Mouse (Mus musculus): ENCODE measurements around the gene Sort1.
A peak's percentile ranks its signal among the peaks of the same experiment; 100 is the strongest.

Gene Sort1

DNA sequence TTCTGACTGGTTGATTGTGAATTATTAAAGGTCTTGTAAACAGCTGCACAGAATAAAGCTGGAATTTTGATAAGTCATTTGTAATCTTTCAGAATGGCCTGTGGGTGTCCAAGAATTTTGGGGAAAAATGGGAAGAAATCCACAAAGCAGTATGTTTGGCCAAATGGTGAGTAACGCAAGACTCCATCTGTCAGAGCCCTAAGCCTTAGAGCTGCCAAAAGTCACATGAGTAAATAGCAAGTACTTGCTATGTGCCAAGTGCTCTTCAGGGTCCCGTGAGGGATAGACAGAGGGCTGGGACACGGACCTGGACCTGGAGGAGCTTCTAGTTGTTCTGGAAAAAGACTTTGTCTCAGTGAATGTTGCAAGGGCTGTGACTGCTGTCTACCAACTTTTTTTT lies 44.0 kb downstream of the Sort1 start:
- no peak for DNase-seq (ENCODE audit: low read depth, low spot score)

DNA sequence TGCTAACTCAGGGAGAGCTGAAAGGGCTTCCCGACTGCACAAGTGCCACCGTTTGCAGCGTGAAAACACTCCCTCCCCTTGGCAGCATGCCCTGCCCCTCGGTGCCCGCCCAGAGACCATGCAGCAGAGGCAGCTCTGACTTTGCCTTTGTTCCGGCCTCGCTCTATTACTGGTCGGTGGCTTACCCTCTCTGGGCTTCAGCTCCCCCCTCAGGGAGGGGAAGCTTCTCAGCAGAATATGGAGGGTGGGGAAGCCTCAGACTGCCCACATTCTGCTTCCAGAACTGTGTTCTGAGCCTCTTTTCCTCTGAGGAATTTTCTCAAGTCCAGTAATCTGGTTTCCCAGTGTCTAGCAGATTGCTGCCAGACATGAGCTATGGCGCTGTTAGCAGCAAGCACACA lies 44.6 kb downstream of the Sort1 start:
- no peak for DNase-seq (ENCODE audit: low read depth, low spot score)

DNA sequence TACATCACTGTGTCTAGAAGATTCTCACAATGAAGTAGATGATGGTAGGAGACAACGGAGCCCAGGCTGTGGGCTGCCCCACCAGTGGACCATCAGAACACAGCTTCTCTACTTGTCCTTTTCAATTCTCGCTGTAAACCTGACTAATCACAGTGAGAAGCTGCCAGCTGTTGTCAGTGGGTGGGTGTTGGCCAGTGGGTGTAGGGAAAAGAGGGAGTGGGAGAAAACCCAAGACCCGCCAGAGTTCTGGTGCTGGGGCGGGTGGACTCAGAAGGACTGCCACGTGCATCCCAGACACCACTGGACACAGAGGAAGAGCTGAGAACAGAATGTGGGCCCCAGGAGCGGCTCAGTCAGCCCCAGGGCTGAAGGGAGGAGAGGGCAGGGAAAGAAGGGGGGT lies 46.9 kb downstream of the Sort1 start:
- no peak for DNase-seq (ENCODE audit: low read depth, low spot score)

DNA sequence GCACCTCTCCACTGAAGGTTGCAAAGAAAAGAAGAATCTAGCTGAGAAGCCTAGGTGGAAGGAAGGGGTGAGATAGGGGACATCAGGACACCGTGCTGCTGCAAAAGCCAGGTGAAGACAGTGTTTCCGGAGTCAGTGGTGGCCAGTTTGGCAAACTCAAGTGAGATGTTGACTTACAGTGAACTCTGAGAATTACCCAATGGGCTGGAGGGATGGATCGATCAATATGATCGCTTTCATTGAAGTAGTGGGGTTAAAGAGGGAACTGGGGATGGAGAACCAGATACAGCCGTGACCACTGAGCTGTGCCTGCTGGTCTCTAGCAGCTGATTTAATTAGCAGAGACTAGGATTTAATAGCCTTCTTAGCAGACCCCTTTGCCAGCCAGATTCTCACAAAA lies 53.0 kb downstream of the Sort1 start:
- no peak for DNase-seq (ENCODE audit: low read depth, low spot score)

DNA sequence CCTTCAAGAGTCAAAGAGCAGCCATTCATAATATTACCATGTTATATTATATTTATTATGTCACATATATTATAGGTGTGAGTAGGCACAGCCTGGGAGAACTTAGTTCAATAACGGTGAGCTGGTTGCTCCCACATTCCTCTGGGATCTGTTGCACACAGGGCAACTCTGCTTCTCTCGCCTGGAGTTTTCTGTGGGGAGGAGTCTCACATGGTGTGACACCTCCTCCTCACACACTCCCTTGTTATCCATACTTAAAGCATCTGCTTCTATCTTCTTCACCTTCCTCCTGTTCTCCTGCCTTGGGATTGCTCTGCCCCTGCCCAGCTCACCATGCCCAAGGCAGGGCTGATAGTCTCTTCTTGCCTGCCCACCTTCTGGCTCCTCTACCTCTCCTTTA lies 57.2 kb downstream of the Sort1 start:
- no peak for DNase-seq (ENCODE audit: low read depth, low spot score)

DNA sequence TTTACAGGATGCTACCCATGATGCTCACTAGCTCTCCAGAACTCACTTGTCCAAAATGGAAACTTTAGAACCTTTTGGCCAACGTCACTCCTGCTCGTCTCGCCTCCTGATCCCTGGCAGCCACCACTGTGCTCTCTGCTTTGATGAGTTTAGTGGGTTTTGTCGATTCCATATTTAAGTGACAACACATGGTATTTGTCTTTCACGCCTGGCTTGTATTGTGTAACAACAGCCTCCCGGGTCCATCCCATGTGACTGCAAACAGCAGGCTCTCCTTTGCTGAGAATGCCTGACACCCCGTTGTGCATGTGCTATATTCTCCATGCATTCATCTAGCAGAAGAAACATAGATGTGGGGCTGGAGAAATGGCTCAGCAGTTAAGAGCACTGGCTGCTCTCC lies 58.3 kb downstream of the Sort1 start:
- DNase-seq (ENCODE audit: low read depth, low spot score) = no peak

DNA sequence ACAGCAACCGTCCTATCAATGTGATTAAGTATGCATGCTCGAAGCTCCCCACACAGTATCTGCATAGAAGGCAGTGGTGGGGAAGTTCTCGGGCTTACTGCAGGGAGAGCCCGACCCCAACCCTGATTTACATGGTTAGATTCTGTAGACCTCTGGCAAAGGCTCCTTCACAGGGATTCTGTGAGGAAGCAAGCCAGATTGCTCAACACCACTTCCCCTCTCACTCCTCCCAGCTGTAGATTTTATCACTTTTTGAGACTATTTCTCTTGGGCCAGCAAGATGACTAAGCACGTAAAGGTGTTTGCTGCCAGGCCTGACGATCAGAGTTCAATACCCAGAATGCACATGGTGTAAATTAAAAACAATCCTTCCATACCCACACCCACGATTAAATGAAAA lies 62.0 kb downstream of the Sort1 start:
- DNase-seq (ENCODE audit: low read depth, low spot score) = no peak

DNA sequence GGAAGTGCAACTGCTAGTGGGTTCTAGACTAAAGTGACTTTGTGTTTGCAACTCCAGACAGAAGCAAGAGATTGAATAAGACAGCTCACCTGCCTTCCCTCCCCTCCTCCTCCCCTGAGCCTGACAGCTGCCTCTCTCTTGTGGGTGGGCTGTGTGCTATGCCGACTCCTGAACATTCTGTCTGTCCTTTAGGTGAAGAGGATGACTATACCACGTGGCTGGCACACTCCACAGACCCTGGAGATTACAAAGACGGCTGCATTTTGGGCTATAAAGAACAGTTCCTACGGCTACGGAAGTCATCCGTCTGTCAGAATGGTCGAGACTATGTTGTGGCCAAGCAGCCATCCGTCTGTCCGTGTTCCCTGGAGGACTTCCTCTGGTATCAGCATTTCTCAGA lies 64.5 kb downstream of the Sort1 start:
- no peak for DNase-seq (ENCODE audit: low read depth, low spot score)

DNA sequence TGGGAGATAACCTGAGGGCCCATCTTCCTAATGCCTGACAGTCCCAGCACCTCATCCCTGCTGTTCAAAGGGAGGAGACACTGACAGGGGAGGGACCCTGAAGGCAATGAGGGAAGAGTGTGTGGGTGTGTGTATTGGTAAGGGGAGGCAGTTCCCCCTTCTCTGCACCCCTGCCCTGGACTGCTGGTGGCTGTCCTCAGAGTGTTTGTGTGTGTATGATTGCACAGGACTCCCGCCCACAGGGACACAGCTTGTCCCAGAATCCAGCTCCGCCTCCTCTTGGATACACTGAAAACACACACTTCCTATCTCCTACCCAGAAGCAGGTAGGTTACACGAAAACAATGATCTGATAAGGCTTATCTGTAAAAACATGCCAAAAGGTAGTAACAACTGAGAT lies 71.4 kb downstream of the Sort1 start:
- no peak for DNase-seq (ENCODE audit: low read depth, low spot score)

DNA sequence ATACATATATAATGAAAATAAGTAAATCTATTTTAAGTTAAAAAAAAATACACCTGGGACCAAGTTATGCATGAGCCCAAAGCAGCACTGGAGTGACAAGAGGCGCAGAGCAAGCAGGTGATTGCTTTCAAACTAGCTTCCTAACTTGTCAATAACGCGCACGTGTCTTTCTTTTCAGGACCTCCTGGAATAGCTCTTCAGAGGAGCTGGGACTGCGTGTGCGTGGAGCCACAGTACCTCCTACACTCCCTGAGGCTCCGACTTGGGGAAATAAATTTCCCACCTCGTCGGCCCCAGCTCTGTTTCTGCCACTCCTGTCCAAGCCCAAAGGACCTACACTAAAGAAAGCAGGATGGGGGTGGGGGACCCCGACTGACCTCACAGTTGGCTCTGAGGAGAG lies 73.2 kb downstream of the Sort1 start:
- no peak for DNase-seq (ENCODE audit: low read depth, low spot score)

DNA sequence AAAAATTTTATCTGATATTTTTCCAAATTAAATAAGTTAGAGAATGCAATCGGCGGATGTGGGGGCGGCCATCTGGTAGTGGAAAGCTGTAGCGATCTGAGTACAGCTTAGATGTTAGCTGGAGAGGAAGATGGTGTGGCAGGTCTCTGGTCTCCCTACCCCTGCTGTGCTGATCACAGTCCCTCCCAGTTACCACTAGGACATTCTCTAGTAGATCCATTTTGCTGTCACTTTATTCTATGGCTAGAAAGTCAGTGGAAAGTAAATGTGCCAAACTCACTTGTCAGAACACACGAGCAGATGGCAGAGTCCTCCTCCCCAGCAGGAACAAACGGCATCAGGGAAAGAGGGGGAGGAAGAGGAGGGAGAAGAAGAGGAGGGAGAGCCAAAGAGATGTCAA lies 74.6 kb downstream of the Sort1 start:
- DNase-seq (ENCODE audit: low read depth, low spot score) = no peak

DNA sequence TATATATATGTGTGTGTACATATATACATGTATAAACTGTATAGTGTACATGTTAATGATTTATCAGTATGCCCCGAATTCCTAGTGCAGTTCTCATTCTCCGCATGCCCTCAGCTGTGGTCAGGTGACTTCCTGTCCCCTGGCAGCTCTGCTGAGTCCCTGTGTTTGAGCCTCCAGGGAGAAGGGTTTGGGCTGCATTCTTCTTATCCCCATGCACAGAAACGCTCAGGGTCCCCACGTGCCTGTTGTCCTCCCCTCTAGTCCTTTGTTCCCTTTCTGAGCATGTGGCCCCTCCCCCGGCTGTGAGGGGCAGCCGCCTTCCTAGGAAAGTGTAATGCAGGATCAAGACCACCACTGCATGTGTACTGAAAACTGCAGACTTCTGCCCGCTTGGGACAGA lies 77.0 kb downstream of the Sort1 start:
- DNase-seq (ENCODE audit: low read depth, low spot score) = no peak

DNA sequence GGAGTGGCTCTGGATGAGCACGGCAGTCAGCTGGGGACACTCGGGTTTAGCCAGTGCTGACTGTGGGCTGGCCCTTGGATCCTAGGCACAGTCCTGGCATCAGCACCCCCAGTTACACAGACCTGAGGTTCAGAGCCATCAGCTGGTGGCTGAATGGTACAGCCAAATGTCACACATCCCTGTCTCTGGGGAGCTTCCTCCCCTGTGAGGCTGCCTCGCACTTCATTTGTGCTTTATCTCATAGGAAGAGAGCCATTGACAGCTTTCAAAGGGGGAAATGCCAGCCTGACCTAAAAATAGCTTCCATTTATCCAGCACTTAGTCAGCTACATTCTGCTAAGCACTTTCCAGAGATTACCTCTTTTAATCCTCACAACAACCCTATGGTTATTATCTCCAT lies 79.7 kb downstream of the Sort1 start:
- DNase-seq (ENCODE audit: low read depth, low spot score) = no peak

DNA sequence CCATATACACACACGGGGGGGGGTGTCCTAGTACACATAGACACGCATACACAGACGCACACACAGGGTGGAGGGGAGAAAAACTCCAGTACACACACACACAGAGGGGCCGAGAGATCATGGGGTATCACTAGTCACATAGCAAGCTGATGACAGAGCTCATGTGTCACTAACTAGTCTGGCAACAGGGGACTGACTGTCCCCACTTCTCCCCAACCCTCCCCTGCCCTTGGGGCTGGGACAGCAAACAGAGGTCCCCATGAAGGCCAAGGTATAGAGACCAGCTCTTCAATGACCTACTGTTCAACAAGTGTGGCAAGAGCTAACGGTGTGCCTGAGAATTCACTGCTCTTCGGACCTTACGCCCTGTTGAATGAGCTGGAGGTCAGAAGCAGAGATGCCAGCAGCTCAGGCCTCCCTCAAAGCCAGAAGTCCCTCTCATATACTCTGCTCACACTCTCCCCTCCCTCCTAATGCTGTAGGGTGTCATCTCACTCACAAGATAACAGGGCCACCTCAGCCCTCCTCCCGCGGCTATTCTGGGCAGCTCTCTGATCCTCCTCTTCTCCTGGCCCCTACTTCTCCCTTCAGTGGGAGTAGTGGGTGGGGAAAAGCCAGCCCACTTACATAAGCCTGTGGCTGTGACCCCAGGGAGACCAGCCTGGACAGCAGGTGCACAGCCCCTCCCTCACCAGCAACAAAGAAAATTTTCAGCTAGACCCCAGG lies 80.6 kb downstream of the Sort1 start, which contains the start of gene Mybphl:
Gene Mybphl, plus strand, starts transcription at position 642 of the 726 bp plus-strand sequence.
- no peak for DNase-seq (ENCODE audit: low read depth, low spot score)

DNA sequence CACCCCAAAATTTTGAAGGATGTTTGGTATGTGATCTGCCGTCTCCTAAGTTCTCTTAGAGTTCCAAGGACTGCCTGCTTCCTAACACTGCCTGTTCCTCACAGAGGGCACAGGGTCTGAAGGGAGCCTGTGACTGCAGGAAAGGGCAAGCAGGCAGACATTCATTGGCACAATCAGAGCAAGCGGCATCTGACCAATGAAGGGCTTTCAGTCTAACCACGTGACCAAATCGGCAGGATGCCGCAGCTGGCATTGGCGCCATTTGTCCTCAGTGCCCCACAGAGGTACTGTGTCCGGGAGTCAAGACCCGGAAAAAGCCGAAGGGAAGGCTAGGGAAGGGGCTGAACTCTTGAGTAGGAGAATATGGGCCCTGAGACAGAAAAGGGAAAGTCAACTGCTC lies 83.3 kb downstream of the Sort1 start:
- peak; percentile 67 for DNase-seq (ENCODE audit: low read depth, low spot score)

DNA sequence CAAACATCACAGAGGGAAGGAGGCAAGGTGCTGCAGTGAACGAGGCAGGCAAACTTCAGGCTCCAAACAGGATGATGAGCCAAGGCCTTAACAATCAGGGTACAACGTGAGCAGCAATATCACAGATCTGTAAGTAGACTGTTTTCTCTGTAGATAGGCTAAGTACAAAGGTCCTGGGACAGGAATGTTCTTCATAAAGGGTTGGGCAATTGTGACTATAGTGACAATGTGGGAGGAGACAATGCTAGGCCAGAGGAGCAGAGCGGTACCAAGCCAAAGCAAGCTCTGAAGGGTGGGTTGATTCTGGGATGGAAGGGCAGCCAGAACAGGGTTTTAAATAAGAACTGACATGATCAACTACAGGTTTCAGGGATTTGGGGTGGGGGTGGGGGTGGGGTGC lies 83.9 kb downstream of the Sort1 start:
- DNase-seq (ENCODE audit: low read depth, low spot score) = no peak

DNA sequence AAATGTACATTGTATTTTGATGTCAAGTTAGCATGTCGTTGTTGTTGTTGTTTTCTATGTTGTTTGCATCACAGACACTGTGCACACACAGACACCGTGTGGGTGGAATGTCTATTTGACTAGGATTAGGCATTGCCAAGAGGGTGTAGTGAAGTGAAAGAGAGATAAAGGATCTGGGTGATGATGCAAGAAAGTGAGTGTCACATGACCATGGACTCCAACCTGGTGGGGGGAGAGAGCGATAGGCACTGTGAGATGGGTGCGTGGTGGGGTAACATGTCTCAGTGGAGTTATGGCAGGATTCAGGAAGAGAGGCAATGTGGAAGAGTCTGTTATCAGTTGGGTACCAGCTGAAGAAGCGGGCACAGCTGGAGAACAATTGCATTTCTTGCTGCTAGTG lies 84.8 kb downstream of the Sort1 start:
- no peak for DNase-seq (ENCODE audit: low read depth, low spot score)

DNA sequence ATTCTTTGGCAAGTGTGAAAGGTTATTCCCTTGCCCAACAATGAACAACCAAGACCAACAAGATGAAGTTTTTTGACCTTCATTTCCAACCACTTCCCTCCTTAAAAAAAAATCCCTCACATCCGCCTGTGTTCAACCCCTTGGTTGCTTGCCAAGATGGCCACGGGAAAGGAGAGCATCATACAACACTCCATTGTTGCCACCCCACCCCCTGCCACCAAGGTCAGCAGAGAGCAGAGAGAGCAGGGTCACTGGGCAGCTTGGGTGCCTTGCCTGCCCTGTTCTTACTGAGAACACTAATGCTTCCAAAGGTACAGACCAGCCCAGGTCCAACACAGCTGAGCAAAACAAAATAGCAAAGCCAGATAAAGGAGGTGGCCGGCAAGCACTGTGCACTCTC lies 88.4 kb downstream of the Sort1 start:
- no peak for DNase-seq (ENCODE audit: low read depth, low spot score)

DNA sequence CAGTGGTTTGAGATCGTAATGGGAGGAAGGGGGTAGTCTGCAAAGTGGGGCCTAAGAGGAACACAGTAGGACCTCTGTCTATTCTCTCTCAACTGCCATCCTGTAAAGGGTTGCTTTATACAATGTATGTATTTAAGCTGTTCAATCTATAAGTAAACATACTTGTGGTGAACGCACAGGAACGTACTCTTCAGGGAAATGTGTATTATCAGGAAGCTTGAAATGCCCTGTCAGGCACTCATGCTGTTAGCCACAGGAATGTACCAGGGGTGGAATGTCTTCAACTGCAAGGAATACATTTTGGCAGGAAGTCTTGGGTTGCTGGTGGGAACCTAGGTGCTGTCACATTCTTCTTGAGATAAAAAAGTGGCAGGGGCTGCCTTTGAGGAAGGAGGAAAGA lies 88.8 kb downstream of the Sort1 start:
- DNase-seq (ENCODE audit: low read depth, low spot score) = no peak

DNA sequence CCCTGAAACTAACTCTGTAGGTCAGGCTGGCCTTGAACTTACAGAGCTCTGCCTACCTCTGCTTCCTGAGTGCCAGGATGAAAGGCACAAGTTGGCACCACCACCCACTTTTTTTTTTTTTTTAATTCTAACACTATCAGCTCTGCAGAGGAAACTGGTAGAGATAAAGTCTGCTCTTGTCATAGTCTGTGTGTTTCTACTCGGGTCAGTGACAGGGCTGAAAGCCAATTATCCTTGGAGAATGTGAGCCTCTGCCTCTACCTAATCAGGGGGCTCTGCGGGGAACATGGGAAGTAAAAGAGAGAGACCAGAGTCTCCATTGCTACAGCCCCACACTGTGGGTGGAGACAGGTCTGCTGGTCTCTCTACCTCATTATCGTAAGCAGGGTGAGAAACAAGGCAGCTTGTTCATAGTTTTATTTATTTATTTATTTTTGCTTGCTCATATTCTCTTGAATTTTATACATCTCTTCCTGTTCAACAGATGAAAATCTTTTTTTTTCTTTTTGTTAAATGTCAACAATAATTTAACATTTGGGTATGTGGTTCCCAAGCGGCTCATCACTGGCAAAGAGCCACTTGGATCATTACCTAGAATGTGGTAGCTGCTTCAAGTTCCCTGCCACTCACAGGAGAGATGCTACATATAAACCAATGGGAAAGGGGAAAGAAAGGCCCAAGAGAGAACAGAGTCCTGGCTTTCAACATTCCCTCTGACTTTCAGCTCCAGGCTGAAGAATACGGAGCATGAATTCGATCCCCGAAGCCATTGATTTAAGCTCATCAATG lies 95.2 kb downstream of the Sort1 start:
- no peak for DNase-seq (ENCODE audit: low read depth, low spot score)

DNA sequence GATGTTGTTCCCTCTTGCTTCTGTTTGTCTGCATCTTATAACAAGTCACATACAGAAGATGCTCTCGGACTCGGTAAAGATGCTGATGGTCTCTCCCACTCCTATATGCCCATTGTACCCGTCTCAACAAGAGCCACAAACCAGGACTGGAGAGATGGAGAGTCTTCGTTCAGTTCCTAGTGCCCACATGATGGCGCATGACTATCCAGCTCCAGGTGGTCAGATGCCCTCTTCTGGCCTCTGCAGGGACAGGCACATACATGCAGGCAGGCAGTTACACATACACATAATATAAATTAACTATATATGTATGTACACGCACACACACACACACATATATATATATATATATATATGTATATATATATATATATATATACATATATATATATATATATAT lies 96.8 kb downstream of the Sort1 start:
- no peak for DNase-seq (ENCODE audit: low read depth, low spot score)

DNA sequence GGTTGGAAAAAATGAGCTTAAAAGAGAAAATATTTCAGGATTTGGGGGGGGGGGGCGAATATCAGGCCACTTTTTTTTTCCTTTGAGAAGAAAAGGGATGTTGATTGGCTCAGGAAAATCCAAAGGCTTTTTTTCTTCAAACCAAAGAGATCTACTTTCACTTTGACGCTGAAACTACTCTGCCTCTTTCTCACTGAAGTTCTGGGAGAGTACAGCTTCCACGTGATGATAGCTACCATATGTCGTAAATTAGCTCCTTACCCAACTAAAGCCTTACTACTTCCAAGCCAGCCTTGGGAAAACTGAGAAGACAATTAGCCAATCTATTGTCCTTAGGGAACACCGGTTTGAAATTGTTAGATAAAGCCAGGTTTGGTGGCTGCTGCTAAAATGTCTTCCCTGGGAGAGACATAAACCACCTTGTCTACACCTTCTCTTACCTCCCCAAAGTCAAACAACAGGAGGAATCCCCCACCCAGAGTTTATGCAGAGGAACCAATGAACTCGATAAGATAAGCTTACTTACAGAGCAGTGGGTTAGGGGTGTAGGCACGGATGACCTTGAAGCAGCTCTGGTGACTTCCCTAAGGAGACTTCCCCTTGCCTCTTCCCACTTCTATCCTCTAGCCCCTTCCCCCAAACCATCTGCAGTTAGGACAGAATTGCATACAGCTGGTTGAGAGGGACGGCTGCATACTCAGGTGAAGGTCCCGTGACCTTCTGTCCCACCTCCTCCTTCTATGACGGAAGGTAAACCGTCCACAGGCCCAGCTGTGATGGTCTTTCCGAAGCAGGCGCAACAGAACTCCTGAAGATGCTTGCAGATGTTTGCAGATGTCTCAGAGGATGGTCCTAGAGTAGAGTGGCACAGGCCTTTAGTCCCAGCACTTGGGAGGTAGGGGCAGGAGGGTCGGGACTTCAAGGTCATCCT lies 98.3 kb downstream of the Sort1 start:
- no peak for DNase-seq (ENCODE audit: low read depth, low spot score)
